Mouse (Mus musculus): Measurements from ENCODE around the gene Dlg1.

- TF ChIP-seq CTCF (conservative IDR thresholded peaks at IDR 0.05; ENCODE audit: insufficient read depth, insufficient read length, low read depth, low read length) (no peak), POLR2A (IDR thresholded peaks at IDR 0.05; ENCODE audit: low read depth, low read length) (no peak)
Measured at GRCm38 (mm10) chr16:31663379-31664286, at the start of gene Dlg1.
